Mouse (Mus musculus) G1E (cell line): ENCODE measurements around the gene Peli2. TPM values are rescaled to one million over a fixed set of nuclear protein-coding genes. Genes with fewer than 3 reads are reported as not detected.

Experiments
- ATAC-seq: 2 replicates; pipeline ENCODE4 v1.8.0; 2016; ENCODE audit warnings: mild to moderate bottlenecking; ENCODE audit not compliant: insufficient number of reproducible peaks, poor library complexity, low FRiP score, severe bottlenecking; ENCODE audit errors: extremely low read depth
- DNase-seq: peaks from one replicate; pipeline ENCODE4 v3.0.0; 2012; ENCODE audit warnings: low spot score
- H3K27me3 ChIP-seq: 2 replicates; pipeline ENCODE4 v1.6.1; 2012; ENCODE audit warnings: mild to moderate bottlenecking, low read length, inconsistent platforms; ENCODE audit not compliant: insufficient read depth
- H3K36me3 ChIP-seq: replicated peaks from 2 replicates; pipeline ENCODE3; 2012; ENCODE audit warnings: mild to moderate bottlenecking, inconsistent platforms
- H3K4me1 ChIP-seq: 2 replicates; pipeline ENCODE4 v1.6.1; 2012; ENCODE audit warnings: low read depth, low read length, inconsistent platforms, mixed read lengths; ENCODE audit not compliant: insufficient read depth
- H3K4me3 ChIP-seq: 2 replicates; pipeline ENCODE4 v1.5.1; 2012; ENCODE audit warnings: low read depth, mild to moderate bottlenecking, inconsistent platforms, low read length, moderate library complexity, mixed read lengths
- H3K9me3 ChIP-seq: replicated peaks from 2 replicates; pipeline ENCODE4 v1.6.1; 2012; ENCODE audit warnings: inconsistent platforms
- CTCF ChIP-seq: IDR thresholded peaks from 2 replicates; pipeline ENCODE4 v1.5.1; 2012; ENCODE audit warnings: low read depth, low read length, inconsistent platforms, mixed read lengths
- GATA1 ChIP-seq: IDR thresholded peaks from 2 replicates; pipeline ENCODE4 v1.6.1; 2012; ENCODE audit warnings: borderline replicate concordance, low read length, inconsistent platforms, mixed read lengths
- GATA2 ChIP-seq: IDR thresholded peaks from 2 replicates; pipeline ENCODE4 v1.6.1; 2012; ENCODE audit warnings: low read depth, low read length, inconsistent platforms, borderline replicate concordance
- POLR2AphosphoS5 ChIP-seq: IDR thresholded peaks from 2 replicates; pipeline ENCODE4 v1.6.1; 2012; ENCODE audit warnings: low read depth, low read length, inconsistent platforms; ENCODE audit not compliant: insufficient replicate concordance
- TAL1 ChIP-seq: conservative IDR thresholded peaks from 2 replicates; pipeline ENCODE4 v1.6.1; 2012; ENCODE audit warnings: low read depth, low read length, inconsistent platforms, mixed read lengths
- polyA plus RNA-seq: library from polyadenylated mRNA; stranded (reverse); fragments of >175 nt; gene quantifications from 2 replicates; pipeline ENCODE4 v1.2.3, GENCODE M21; 2012
- total RNA-seq, 2 experiments: library from RNA; stranded (forward) in 1 of 2; stranded (reverse) in 1 of 2; fragments of 200-1000 nt in 1 of 2; fragments of >200 nt in 1 of 2; fragmentation: Nextera tagmentation in 1 of 2; gene quantifications; 2 replicates each; pipeline ENCODE4 v1.2.3; 2014 to 2017

The Peli2 gene
- total and polyA plus RNA-seq, 3 experiments: 0.27 TPM; not detected in 2

GRCm38 (mm10) chr14:48210089-48210488 lies 89.5 kb downstream of the Peli2 start:
- TF ChIP-seq TAL1 (no peak), CTCF (no peak), GATA2 (no peak), GATA1 (no peak), POLR2AphosphoS5 (no peak)
- H3K9me3 ChIP-seq: no peaks in the 10 kb centered on the region
- DNase-seq: no peak
- no peaks in the 10 kb centered on the region for H3K4me1 ChIP-seq
- no peak overlapping the region for H3K4me3 ChIP-seq
- H3K27me3 ChIP-seq: peaks cover 3% of the 10 kb centered on the region; the same call in 1 of the 2 replicates
- no peaks in the 10 kb centered on the region for H3K36me3 ChIP-seq
- no peak for ATAC-seq

DNA sequence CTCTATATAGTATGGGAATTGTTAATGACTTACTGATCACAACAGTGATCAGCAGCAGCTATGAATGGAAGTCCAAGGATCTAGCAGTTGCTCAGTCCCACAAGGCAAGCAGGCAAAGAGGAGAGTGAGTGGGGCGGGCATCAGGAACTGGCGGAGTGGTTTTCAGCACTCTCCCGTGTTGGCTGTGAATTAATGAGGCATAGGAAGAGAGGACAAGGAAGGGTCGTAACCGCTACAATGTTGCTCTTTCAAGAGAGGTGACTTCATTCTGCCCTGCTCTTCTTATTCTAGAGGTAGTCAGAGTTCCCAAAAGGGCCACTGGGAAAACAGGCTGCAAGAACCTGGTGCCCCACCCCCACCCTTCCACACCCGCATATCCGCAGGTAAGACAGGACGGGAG lies 90.9 kb downstream of the Peli2 start:
- Histone ChIP-seq H3K9me3 (no peaks in the 10 kb centered on the region), H3K27me3 (peaks cover 3% of the 10 kb centered on the region; the same call in 1 of the 2 replicates), H3K36me3 (no peaks in the 10 kb centered on the region), H3K4me1 (no peaks in the 10 kb centered on the region), H3K4me3 (no peak overlapping the region)
- TF ChIP-seq GATA2 (no peak), TAL1 (no peak), GATA1 (no peak), POLR2AphosphoS5 (no peak), CTCF (no peak)
- DNase-seq (no peak), ATAC-seq (no peak)

GRCm38 (mm10) chr14:48212839-48213238 lies 92.2 kb downstream of the Peli2 start:
- H3K27me3 ChIP-seq: peaks cover 3% of the 10 kb centered on the region; the same call in 1 of the 2 replicates
- no peaks in the 10 kb centered on the region for H3K9me3 ChIP-seq
- ATAC-seq (no peak), DNase-seq (no peak)
- no peak for TF ChIP-seq GATA1
- no peak for TF ChIP-seq CTCF
- no peak for TF ChIP-seq TAL1
- no peak for TF ChIP-seq GATA2
- H3K4me3 ChIP-seq: no peak overlapping the region
- no peaks in the 10 kb centered on the region for H3K36me3 ChIP-seq
- H3K4me1 ChIP-seq: no peaks in the 10 kb centered on the region

- H3K9me3 ChIP-seq: no peaks in the 10 kb centered on the region
- TF ChIP-seq GATA1 (no peak), CTCF (no peak), POLR2AphosphoS5 (no peak), GATA2 (no peak), TAL1 (no peak)
- peaks cover 3% of the 10 kb centered on the region; the same call in 1 of the 2 replicates for H3K27me3 ChIP-seq
- no peak overlapping the region for H3K4me3 ChIP-seq
- ATAC-seq (no peak), DNase-seq (no peak)
- no peaks in the 10 kb centered on the region for H3K36me3 ChIP-seq
- H3K4me1 ChIP-seq: no peaks in the 10 kb centered on the region
Observed at GRCm38 (mm10) chr14:48213593-48213992, 93.0 kb downstream of the Peli2 start.

DNA sequence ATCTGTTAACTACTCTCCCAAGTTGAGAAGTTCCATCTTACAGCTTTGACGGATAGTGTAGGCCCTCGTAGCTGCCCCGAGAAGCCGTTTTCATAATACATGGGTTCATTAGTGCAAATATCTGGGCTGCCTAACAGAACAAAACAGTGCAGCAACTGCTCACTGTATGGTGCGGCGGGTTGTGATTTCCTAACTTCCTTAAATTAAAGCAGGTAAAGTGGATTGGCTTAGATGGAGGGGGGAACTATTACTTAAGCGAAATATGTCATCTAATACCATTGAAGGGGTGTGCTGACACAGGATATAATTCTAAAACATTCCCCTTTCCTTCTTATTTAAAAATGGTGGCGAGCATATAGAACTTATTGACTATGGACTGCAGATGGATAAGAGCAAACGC lies 101.4 kb downstream of the Peli2 start:
- Histone ChIP-seq H3K4me3 (no peak overlapping the region), H3K27me3 (peaks cover 3% of the 10 kb centered on the region; the same call in 1 of the 2 replicates), H3K9me3 (no peaks in the 10 kb centered on the region), H3K4me1 (no peaks in the 10 kb centered on the region), H3K36me3 (no peaks in the 10 kb centered on the region)
- ATAC-seq: no peak
- no peak for DNase-seq
- TF ChIP-seq GATA1 (no peak), CTCF (no peak)

DNA sequence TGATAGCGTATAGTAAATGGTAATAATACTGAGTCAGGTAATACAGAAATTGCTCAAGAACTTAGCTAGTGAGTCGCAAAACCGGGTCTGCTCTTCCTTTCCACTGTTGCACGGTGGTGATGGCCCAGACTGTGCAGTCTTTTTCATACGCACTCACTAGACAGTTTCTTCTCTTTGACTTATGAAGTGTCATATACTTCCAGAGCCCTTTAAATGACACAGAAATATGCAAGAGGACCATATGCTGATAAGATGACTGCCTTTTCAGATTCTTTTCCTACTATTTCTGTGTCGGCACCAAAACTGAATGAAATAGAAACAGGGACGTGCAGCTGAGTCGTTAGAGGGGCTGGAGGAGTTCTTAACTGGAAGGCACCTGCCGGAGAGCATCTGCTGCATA lies 102.1 kb downstream of the Peli2 start:
- H3K4me3 ChIP-seq: no peak overlapping the region
- no peaks in the 10 kb centered on the region for H3K4me1 ChIP-seq
- no peaks in the 10 kb centered on the region for H3K9me3 ChIP-seq
- no peak for TF ChIP-seq CTCF
- no peak for TF ChIP-seq GATA2
- no peak for TF ChIP-seq TAL1
- TF ChIP-seq GATA1: no peak
- no peak for TF ChIP-seq POLR2AphosphoS5
- no peak for DNase-seq
- no peak for ATAC-seq
- H3K36me3 ChIP-seq: no peaks in the 10 kb centered on the region
- peaks cover 3% of the 10 kb centered on the region; the same call in 1 of the 2 replicates for H3K27me3 ChIP-seq

DNA sequence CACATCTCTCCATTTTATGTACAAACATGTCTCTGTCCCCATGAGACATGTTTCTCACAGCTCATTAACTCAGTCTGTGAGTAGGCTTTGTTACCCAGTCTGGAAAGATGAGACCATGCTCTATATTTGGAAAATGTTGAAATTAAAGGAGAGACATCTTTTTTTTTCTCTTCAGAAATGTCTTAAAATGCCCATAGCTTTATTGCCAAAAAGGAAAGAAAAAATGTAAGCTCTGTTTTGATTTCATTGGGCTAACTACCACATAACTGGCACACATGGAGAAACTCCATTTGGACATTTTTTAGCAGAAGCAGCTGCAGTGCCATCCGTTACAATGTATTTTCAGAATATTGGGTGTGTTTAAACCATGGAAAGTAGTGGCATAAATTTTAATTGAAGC lies 103.6 kb downstream of the Peli2 start:
- TF ChIP-seq CTCF (no peak), GATA1 (no peak), TAL1 (no peak), POLR2AphosphoS5 (no peak), GATA2 (no peak)

More for the DNA sequence above, 103.6 kb downstream of the Peli2 start:
- no peaks in the 10 kb centered on the region for H3K9me3 ChIP-seq
- H3K27me3 ChIP-seq: peaks cover 3% of the 10 kb centered on the region; the same call in 1 of the 2 replicates
- DNase-seq (no peak), ATAC-seq (no peak)
- no peaks in the 10 kb centered on the region for H3K4me1 ChIP-seq
- no peaks in the 10 kb centered on the region for H3K36me3 ChIP-seq
- H3K4me3 ChIP-seq: no peak overlapping the region
